Mouse (Mus musculus) embryo, embryonic 11 days (tissue): ENCODE measurements around the gene Cd2.

Source experiments
- DNase-seq: peaks from one replicate; pipeline ENCODE4 v3.0.0-alpha.2; 2015

Cd2 gene

GRCm38 (mm10) chr3:101274041-101274770, 13.5 kb downstream of the Cd2 start:
- DNase-seq, result no peak

DNA sequence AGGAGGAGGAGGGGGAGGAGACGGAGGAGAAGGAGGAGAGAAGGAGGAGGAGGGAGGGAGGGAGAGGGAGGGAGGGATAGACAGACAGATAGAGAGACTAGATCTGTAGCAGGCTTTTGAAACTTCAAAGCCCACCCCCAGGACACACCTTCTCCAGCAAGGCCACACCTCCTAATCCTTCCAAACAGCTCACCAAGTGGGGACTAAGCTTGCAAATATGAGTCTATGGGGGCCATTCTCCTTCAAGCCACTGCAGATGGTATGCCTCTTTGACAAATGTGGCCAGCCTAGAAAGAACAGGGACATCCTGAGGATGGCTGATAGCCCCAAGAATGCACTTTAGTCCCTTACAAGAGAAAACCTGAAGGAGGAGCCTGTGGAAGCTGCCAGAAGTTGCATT, 15.6 kb downstream of the Cd2 start:
- no peak for DNase-seq

DNA sequence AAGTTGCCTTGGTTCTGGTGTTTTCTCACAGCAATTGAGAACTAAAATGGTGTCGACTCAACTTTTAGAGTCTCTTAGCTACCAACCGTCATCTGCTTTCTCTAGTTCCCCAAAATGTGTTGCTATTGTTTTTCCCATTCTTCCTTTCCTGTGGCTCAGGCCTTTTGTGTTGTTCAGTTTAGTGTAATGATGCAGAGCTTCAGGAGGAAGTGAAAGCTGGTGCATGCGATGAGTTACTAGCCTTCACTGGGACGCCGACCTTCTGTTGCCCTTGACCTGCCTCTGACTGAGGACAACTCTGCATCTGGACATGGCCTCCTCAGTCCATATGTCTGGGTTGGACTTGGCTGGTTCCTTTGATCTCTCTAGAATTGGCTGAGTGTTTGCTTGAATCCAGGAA, 16.9 kb downstream of the Cd2 start:
- no peak for DNase-seq

GRCm38 (mm10) chr3:101268361-101268760, 19.4 kb downstream of the Cd2 start:
- no peak for DNase-seq

- no peak for DNase-seq
These were observed 22.1 kb downstream of the Cd2 start for GRCm38 (mm10) chr3:101265561-101266091.

DNA sequence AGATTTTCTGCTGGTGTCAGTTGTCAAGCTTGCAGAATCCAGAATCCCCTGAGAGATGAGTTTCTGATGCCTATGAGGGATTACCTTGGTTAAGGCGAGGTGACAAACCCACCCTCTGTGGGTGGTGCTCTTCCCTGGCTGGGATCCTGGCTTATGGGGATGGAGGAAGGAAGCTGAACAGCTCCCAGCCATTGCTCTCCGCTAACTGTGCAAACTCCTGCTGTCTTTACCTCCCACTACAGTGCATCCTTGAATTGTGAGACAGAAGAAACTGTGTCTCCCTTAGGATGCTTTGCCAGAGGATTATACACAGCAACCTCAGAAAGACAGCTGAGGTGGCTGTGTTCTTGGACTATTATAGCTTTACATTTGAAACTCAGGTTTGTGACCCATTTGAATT, 28.8 kb downstream of the Cd2 start:
- no peak for DNase-seq

DNA sequence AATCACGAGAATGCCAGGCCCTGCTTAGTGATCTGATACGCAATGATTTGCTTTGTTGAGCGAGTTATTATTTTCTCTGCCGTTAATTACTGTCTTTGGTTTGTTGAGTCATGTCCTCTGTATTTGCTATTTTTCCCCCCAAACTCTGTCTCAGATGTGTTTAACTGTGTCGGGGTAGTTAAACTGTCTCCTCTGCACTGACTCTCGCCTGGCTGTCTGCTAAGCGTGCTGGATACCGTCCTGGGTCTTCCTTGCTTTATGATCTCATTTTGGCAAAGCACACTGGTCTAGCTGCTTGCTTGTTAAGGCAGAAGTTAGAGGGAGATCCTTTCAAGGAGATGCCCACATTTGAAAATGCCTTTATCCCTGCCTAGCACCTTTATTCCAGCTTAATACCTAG, 31.6 kb downstream of the Cd2 start:
- DNase-seq, result no peak

DNA sequence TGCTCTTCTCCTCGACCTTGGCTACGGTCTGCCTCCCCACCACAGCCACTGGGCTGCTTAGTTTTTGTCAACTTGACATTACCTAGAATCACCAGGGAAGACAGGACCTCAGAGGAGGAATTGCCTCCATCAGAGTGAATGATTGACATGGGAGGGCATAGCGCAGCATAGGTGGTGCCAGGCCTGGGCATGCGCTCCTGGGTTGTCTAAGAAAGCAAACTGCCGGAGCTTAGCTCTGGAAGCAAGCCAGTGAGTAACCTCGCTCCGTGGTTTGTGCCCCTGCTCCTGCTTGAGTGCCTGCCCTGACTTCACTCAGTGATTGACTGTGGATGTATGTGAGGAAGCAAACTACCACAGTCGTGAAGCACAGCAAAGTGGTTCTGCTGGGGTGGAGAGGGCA, 35.6 kb downstream of the Cd2 start:
- no peak for DNase-seq

DNA sequence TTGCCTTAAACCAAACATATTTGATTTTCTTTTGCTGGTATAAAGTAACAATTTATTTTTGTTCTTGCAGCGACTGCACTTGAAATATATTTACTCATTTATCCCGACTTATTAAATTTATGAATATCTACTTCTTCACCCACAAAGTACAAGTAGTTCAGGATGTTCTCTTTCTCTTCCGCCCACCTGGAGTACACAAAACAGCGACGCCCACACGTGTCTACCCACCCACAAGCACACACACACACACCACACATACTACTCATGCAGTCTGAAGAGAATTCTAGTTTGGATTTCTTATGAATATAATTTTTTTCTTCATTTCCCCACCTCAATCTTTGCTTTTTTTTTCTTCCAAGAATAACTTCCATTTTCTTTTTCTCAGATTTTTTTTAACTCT, 37.9 kb downstream of the Cd2 start:
- no peak for DNase-seq

DNA sequence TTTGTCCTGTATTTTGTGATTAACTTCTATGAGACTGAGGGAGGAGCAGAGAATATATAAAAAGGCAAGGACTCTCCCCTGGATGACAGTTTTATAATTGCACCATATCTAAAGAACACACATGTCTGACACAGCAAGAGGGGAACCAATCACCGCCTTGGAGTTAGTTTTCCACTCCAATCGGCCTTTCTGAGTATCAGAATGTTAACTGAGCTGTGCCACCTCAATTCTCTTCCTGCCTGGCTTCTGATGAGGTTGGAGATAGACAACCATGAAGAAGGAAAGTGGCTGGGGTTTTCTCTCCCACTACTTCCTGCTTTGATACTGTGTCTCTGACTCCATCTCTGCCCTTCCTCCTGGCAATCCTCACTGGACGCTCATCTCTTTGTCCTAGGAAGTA, 42.5 kb downstream of the Cd2 start:
- no peak for DNase-seq

- no peak for DNase-seq
These were observed 44.7 kb downstream of the Cd2 start for GRCm38 (mm10) chr3:101243002-101243401.

- DNase-seq, result no peak
These were observed 45.9 kb downstream of the Cd2 start for GRCm38 (mm10) chr3:101241866-101242265.

DNA sequence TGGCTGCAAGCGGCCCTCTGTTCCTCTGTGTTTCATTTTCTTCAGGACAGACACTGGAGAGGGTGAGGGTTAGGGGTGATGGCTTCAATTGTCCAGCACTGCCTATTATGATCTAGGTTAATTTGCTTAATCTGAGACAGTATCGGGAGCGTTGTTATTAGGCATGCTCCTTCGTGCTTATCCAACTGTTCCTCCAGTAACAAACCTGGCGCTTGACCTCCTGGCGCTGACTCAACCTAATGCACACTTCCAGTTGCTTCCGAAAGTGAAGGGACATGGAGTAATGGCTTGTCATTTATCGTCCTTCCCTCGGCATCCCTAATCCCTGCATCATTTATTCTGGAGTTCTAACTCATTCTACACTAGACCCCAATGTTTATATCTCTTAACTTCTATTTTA, 46.9 kb downstream of the Cd2 start:
- DNase-seq, result no peak

- no peak for DNase-seq
These were observed 48.5 kb downstream of the Cd2 start for GRCm38 (mm10) chr3:101239236-101239635.

DNA sequence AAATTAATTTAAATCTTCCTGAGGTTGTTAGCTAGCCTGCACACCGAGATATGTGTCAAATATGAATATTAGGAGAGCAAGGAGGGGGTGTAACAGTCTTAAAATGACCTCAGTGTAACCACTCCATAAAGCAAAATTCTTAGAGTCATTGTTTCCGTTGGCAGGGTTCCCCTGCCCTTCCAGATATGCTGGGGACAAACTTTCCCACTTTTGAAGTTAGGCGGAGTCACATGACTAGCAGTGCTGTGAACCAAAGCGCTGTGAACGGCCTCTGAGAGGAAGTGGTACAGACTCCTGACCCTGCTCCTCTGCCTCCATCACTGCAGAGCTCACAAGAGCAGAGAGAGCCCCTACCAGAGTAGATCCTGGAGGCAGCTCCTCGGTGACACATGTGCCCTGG, 49.0 kb downstream of the Cd2 start:
- DNase-seq, result no peak

DNA sequence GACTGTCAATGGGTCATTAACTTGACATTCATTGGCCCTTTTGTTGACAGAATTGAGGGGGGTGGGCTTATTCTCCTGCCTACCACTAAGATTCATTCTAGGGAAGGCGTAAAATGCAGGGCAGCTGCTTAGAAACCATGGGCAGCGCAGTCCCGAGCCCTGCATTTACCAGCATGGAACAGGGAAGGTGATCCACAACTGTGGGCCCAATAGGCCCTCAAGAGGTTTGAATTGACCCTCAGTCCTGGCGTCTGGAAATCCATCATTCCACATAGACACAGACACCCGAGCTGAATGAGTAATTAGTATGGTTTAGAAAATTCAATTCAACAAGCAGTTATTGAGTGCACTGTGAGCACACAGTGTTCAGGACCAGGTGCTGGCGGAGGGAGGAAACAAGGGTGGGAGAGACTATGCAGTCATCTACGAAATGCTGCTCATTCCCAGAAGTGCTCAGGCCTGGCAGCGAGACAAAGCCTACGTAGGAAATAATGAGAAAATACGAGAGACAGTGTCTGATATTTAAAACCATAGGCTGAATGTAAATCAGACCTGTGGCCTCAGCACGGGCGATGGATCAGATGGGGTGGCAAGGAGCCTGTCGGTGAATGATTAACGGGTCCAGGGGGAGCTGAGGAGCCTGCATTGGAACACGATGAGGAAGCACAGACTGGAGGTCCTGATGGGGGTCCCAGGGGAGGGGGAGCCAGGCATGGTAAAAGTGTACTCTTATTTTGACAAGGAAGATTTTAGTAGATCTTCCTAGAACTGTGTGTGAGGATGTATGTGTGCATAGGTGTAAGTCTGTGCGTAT, 50.5 kb downstream of the Cd2 start:
- peak; percentile 38 for DNase-seq

GRCm38 (mm10) chr3:101236261-101236660, 51.5 kb downstream of the Cd2 start:
- peak; percentile 27 for DNase-seq

DNA sequence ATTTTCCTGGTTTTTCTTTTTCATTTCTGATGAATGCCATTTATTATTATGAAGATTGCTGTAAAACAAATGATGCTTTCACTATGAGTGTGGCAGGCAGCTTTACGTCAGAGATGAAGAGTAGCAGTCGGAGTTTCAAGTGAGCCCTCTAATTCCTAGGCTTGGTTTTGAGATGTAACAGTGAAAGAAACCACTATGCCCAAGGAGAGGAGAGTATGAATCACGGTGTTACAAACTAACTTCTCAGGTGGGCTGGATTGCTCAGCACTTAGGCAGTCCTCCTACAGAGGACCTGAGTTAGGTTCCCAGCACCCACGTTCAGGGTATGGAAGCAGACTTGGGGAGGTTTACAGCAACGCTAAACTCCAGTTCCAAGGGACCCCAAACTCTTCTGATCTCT, 52.4 kb downstream of the Cd2 start:
- no peak for DNase-seq

DNA sequence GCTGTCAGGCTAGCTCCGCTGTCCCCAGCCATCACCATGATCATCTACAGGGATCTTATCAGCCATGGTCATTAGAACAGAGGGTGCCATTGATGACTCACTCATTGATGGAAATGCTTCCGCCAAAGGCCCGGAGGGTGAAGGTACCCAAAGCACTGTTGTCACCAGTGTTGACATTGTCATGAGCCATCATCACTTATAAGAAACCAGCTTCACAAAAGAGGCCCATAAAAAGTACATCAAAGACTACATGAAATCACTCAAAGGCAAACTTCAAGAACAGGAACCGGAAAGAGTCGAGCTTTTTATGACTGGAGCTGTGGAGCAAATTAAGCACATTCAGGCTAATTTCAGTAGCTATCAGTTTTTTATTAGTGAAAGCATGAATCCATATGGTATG, 54.3 kb downstream of the Cd2 start:
- DNase-seq, result no peak

DNA sequence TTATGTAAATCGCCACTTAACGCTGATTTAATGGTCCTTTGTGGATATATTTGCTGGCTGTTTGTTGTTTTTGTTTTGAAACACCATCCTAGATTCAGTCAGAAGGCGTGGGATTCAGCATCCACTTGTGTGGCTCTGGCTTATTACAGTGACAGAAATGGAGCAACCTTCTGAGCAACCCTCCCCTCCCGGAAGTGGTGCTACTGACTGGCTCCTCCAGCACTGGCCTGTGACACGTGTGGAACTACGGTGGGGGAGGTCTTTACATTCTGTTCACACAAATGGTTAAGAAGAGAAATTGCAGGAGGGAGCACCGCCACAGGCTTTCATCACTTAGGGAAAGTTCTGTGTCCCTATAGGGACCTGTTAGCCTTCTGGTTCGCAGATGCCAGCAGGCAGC, 55.2 kb downstream of the Cd2 start:
- DNase-seq, result no peak

GRCm38 (mm10) chr3:101230201-101230600, 57.5 kb downstream of the Cd2 start:
- DNase-seq, result no peak

DNA sequence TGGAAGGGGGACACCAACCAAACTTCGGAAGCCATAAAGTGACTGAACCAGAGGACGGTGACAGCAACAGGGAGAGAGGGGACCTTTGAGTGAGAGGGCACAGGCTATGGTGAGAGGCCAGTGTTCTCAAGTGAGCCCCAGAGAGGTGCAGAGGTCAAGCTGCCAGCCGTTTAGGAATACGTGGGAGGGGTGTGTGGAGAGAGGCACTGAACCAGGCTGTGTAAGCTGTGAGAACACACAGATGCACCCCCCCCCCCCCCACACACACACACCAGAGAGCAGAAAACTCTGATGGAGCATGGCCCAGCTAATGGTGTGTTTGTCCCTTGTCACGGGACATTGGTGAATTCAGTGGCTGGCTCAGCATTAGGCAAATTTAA, 58.2 kb downstream of the Cd2 start:
- no peak for DNase-seq

DNA sequence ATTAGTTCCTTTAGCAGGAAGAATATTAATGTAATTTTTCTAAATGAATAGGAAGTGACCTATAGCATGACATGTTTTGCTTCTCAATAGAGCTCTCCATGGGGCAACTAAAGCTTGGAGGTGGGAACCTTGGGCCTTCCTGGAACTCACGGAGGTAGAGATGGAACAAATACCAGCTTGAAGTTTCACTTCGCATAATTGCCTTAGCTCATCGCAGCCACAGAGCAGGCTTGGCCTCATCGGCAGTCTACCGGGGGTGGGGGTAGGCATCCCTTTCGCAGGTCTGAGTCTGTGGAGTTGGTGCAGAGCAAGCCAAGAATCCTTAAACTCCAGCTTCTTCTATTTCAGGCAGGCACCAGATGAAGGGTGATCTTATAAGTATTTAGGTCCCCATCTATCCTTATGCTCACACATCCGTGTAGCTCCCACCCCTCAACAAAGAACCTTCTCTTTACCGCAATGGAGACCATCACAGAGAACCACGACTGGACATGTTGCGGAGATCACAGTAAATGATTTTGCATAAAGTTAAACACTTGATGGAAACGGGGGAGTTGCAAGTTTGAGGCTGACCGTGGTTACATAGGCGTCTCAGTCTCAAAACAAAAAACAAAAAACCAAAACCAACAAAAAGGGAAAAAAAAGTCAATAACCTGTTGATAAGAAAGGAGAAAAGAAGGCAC, 58.7 kb downstream of the Cd2 start:
- no peak for DNase-seq

DNA sequence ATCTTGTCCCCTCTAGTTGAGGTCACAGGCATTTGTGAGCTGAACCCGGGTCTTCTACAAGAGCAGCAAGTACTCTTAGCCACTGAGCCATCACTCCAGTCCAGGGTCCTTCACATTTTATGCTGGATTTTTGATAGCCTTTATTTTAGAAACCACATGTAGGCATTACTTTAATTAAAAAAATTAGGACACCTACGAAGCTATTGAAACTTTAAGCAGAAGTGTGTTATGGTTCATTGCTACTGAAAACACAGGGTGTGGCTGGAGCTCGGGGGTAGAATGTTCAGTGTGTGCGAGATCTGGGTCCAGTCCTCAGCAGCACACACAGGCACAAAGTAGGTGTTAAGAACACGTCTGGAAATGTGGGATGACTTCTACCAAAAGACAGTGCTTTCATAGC, 59.7 kb downstream of the Cd2 start:
- no peak for DNase-seq
